Mouse (Mus musculus): Measurements from ENCODE around the gene Ephx3. TPM values are rescaled to one million over a fixed set of nuclear protein-coding genes. Genes with fewer than 3 reads are reported as not detected.

Gene Ephx3
- not detected for polyA plus RNA-seq (2017; shearing (Covaris generic))

GRCm38 (mm10) chr17:32188863-32189636 lies at the start of gene Ephx3:
Gene Ephx3, minus strand, starts transcription at chr17:32189549.

GRCm38 (mm10) chr17:32166687-32167086 lies 22.7 kb downstream of the Ephx3 start, which contains the start of gene Notch3:
Gene Notch3, minus strand, starts transcription at chr17:32166852.

Other genes with a start within 250 kb of the Ephx3 start
- 45.8 TPM for gene Rrp1b, start 153.4 kb downstream of the Ephx3 start, polyA plus RNA-seq (2017; shearing (Covaris generic))
- gene Hsf2bp, start 153.2 kb downstream of the Ephx3 start, polyA plus RNA-seq (2017; shearing (Covaris generic)): 0.42 TPM
- gene Notch3, start 22.7 kb downstream of the Ephx3 start, polyA plus RNA-seq (2017; shearing (Covaris generic)): not detected
- gene Brd4, start 95.2 kb upstream of the Ephx3 start, polyA plus RNA-seq (2017; shearing (Covaris generic)): 329 TPM
- gene Akap8, start 131.7 kb upstream of the Ephx3 start, polyA plus RNA-seq (2017; shearing (Covaris generic)): 287 TPM
- 339 TPM for gene Akap8l, start 161.1 kb upstream of the Ephx3 start, polyA plus RNA-seq (2017; shearing (Covaris generic))
- gene Wiz, start 199.9 kb upstream of the Ephx3 start, polyA plus RNA-seq (2017; shearing (Covaris generic)): 20.4 TPM
- gene Rasal3, start 214.0 kb upstream of the Ephx3 start, polyA plus RNA-seq (2017; shearing (Covaris generic)): 735 TPM
- gene Pglyrp2, start 234.6 kb upstream of the Ephx3 start, polyA plus RNA-seq (2017; shearing (Covaris generic)): 37.1 TPM